Mouse (Mus musculus) limb, embryonic 14.5 days (tissue): Measurements from ENCODE around the gene Atf6. TPM values are rescaled to one million over a fixed set of nuclear protein-coding genes. Genes with fewer than 3 reads are reported as not detected.

Experiments used
- ATAC-seq: fragments of 200-750 bp; cut with Nextera tagmentation; 2 replicates; pipeline ENCODE4 v1.8.0; 2017; ENCODE audit warnings: low read depth, moderate number of reproducible peaks, moderate TSS enrichment; ENCODE audit not compliant: low FRiP score
- DNase-seq: peaks from one replicate; pipeline ENCODE4 v3.0.0-alpha.2; 2015; ENCODE audit warnings: low spot score
- H3K27ac ChIP-seq: fragments of 300-500 bp; sonication (generic); replicated peaks from 2 replicates; pipeline ENCODE4 v1.5.1; 2014; ENCODE audit warnings: low read depth, mild to moderate bottlenecking, low read length, moderate library complexity, mixed read lengths
- H3K27me3 ChIP-seq: fragments of 300-500 bp; sonication (generic); 2 replicates; pipeline ENCODE4 v1.6.1; 2014; ENCODE audit warnings: low read length, mixed read lengths; ENCODE audit not compliant: control insufficient read depth, insufficient read depth
- H3K36me3 ChIP-seq: fragments of 300-500 bp; sonication (generic); 2 replicates; pipeline ENCODE4 v1.6.1; 2014; ENCODE audit warnings: mild to moderate bottlenecking, low read length, moderate library complexity, mixed read lengths; ENCODE audit not compliant: control insufficient read depth, insufficient read depth
- H3K4me1 ChIP-seq: fragments of 300-500 bp; sonication (generic); 2 replicates; pipeline ENCODE4 v1.6.1; 2014; ENCODE audit warnings: antibody characterized with exemption, low read length, mixed read lengths; ENCODE audit not compliant: control insufficient read depth, insufficient read depth
- H3K4me2 ChIP-seq: fragments of 300-500 bp; sonication (generic); replicated peaks from 2 replicates; pipeline ENCODE4 v1.6.1; 2014; ENCODE audit warnings: low read depth, mild to moderate bottlenecking, low read length, moderate library complexity; ENCODE audit not compliant: severe bottlenecking
- H3K4me3 ChIP-seq: fragments of 300-500 bp; sonication (generic); replicated peaks from 2 replicates; pipeline ENCODE4 v1.5.1; 2014; ENCODE audit warnings: low read length
- H3K9ac ChIP-seq: fragments of 300-500 bp; sonication (generic); 2 replicates; pipeline ENCODE4 v1.6.1; 2014; ENCODE audit warnings: mild to moderate bottlenecking, low read depth, low read length, moderate library complexity; ENCODE audit not compliant: severe bottlenecking
- H3K9me3 ChIP-seq: fragments of 300-500 bp; sonication (generic); 2 replicates; pipeline ENCODE4 v1.6.1; 2016; ENCODE audit warnings: low read length; ENCODE audit not compliant: control insufficient read depth
- POLR2A ChIP-seq: fragments of 200-500 bp; IDR thresholded peaks from 2 replicates; pipeline ENCODE4 v1.8.0; 2012; ENCODE audit warnings: inconsistent platforms, mild to moderate bottlenecking, moderate library complexity, borderline replicate concordance; ENCODE audit not compliant: insufficient read depth, insufficient read length; ENCODE audit errors: extremely low read depth
- WGBS: fragments of 180-500 bp; shearing (Covaris S2); extraction: QIAGEN DNeasy Blood & Tissue Kit; methylation state at CpG from one replicate; pipeline ENCODE4 v1.1.7; 2014; 5-methylcytosine and 5-hydroxymethylcytosine counted together
- polyA plus RNA-seq, 2 experiments: library from polyadenylated mRNA; depleted of rRNA in 1 of 2; stranded (reverse) in 1 of 2; unstranded in 1 of 2; fragments of >200 nt; fragmentation: Nextera tagmentation in 1 of 2; extraction: Ambion mirVana in 1 of 2; gene quantifications; 2 replicates each; pipeline versions ENCODE4 v1.2.1 to v1.2.3; 2012 to 2014

The Atf6 gene
- polyA plus RNA-seq, 2 experiments, result 8.9 to 9.1 TPM

DNA sequence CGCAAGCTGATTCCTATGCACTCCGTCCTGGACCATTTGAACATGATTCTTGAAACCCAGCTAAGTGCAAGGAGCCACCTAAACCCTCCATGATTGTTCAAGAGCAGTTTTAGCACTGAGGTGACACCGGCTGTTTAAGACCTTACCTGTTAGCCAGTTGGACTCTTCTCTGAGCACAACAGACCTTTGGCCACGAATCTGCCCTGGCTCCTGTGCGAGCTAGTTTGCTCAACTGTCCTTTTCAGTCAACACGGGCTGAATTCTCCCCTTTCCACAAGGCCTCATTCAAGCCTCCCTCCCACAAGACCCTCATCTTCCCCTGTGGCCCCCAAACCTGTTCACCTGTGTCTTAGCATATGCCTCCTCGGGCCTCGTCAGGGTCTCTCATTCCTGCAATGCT lies 170.6 kb downstream of the Atf6 start:
- H3K4me3 ChIP-seq, result no peak overlapping the region
- DNase-seq, result no peak
- no peak overlapping the region for H3K4me2 ChIP-seq
- TF ChIP-seq POLR2A, result no peak
- WGBS, result 95% methylated on average over 8 of the region's 8 CpGs
- H3K36me3 ChIP-seq, result no peaks in the 10 kb centered on the region
- no peak for ATAC-seq
- H3K27me3 ChIP-seq, result no peaks in the 10 kb centered on the region
- H3K27ac ChIP-seq, result no peak overlapping the region
- no peak overlapping the region for H3K9ac ChIP-seq
- H3K9me3 ChIP-seq, result no peaks in the 10 kb centered on the region
- H3K4me1 ChIP-seq, result peaks cover 13% of the 10 kb centered on the region

DNA sequence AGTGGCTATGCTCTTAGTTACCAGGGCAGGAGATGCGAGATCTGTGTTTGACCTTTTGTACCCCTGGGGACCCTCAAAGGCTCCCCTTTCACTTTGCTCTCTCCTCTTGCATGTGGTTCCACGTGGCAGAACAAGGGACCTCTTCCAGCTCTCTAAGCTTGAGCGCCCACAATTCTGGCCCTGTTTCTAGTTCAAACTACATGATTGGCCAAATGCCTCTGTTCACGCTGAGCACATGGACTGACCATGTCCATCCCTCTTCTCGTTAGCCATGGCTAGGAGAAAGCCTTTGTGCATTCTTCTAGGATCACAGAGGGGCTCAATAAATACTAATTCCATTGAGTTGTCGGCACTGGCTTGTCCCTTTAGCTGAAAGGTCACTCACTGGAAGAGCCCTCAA lies 172.2 kb downstream of the Atf6 start:
- no peak overlapping the region for H3K4me3 ChIP-seq
- no peak overlapping the region for H3K4me2 ChIP-seq
- DNase-seq (no peak), ATAC-seq (no peak)
- H3K27ac ChIP-seq, result no peak overlapping the region
- no peak for TF ChIP-seq POLR2A
- H3K4me1 ChIP-seq, result peaks cover 6% of the 10 kb centered on the region; the same call in 1 of the 2 replicates
- H3K36me3 ChIP-seq, result no peaks in the 10 kb centered on the region
- no peaks in the 10 kb centered on the region for H3K27me3 ChIP-seq
- WGBS, result 67% methylated on average over 6 of the region's 6 CpGs
- no peaks in the 10 kb centered on the region for H3K9me3 ChIP-seq
- no peak overlapping the region for H3K9ac ChIP-seq

DNA sequence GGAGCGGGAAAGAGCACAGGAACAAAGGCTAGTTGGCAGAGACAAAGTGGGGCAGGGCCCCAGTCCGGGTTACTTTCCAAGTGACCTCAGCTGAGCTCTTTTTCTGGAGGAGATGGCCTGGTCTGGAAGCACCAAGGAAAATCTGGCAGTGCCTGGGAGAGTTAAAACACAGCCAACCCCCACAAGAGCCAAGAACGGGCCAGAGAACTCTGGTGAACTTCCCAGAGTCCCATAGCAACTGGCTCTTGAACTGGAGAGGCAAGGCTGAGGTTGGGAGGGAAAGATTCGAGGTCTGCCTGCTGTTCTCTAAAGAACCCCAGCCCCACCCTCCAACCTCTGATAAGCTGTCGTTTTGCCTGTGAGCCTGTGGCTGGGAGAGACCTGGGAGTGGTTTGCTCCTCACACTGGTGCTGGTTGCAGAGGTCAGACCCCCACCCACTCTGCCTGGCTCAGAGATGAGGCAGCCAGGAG lies 172.7 kb downstream of the Atf6 start:
- Histone ChIP-seq H3K4me3 (no peak overlapping the region), H3K4me1 (peaks cover 2% of the 10 kb centered on the region; the same call in 1 of the 2 replicates), H3K36me3 (no peaks in the 10 kb centered on the region), H3K4me2 (no peak overlapping the region), H3K27ac (no peak overlapping the region), H3K9me3 (no peaks in the 10 kb centered on the region), H3K27me3 (no peaks in the 10 kb centered on the region), H3K9ac (no peak overlapping the region)
- ATAC-seq (no peak), DNase-seq (no peak)
- no peak for TF ChIP-seq POLR2A
- 56% methylated on average over 5 of the region's 5 CpGs for WGBS

DNA sequence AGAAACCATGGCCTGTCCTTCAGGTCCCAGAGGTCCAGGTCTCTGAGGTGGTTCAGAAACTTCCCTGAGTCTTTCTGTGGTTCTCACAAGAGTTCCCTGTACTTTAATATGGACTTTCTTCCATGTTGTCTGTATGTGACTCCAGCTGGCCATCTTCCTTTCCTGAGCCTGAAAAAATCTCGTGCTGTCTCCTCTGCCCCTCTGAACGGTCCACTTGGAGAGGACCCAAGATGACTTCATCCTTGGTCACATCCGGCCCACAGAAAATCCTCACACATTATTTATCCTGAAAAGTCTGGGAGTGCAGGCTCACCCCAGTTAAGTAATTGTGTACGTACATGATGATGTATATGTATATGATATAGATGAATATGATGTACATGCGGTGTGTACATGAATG lies 176.3 kb downstream of the Atf6 start:
- Histone ChIP-seq H3K9me3 (no peaks in the 10 kb centered on the region), H3K9ac (no peak overlapping the region), H3K4me3 (no peak overlapping the region), H3K27me3 (no peaks in the 10 kb centered on the region), H3K4me1 (0 out of 2 replicates have a peak, but pooled peaks cover 2% of the 10 kb centered on the region), H3K36me3 (no peaks in the 10 kb centered on the region), H3K27ac (no peak overlapping the region), H3K4me2 (no peak overlapping the region)
- WGBS, result 79% methylated on average over 5 of the region's 5 CpGs
- TF ChIP-seq POLR2A, result no peak
- DNase-seq (no peak), ATAC-seq (no peak)

DNA sequence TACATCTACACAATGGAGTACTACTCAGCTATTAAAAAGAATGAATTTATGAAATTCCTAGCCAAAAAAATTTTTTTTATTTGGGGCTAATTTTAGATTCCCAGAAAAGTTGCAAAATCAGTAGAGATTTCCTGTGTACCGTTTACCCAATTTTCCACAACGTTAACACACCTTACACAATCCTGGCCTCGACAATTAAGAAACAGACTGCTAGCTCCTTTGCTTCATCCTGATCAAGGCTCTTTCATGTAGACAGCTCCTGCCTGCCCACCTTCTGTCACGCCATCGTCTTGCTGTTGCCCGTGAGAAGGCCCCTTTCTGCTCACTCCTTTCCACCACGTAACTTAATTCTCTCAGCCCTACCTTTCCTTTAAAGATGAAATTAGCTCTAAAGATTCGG lies 177.8 kb downstream of the Atf6 start:
- TF ChIP-seq POLR2A, result no peak
- DNase-seq, result no peak
- no peak overlapping the region for H3K27ac ChIP-seq
- H3K9me3 ChIP-seq, result no peaks in the 10 kb centered on the region
- H3K27me3 ChIP-seq, result no peaks in the 10 kb centered on the region
- no peaks in the 10 kb centered on the region for H3K36me3 ChIP-seq
- no peak for ATAC-seq
- WGBS, result 94% methylated on average over 8 of the region's 8 CpGs
- no peak overlapping the region for H3K4me2 ChIP-seq
- no peak overlapping the region for H3K4me3 ChIP-seq
- H3K9ac ChIP-seq, result no peak overlapping the region
- H3K4me1 ChIP-seq, result 0 out of 2 replicates have a peak, but pooled peaks cover under 1% of the 10 kb centered on the region

DNA sequence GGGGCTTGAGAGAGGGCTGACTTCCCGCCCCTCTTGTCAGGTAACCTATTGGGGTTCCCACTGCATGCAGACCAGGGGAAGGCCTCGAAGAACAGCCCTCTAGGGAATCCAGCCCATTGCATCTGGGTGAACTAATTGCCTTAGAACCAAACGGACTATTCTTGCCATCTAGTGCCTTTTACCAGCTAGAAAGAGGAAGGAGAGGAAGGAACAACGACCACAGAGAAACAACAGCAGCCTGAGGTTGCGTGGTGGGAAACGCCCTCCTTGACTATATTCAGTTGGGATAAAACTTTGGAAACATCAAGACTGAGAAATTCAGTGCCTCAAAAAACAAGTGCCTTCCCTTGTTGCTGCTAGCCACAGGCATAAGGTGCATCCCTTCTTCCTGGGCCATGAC lies 183.7 kb downstream of the Atf6 start:
- no peak overlapping the region for H3K4me3 ChIP-seq
- DNase-seq, result no peak
- 79% methylated on average over 6 of the region's 6 CpGs for WGBS
- H3K27ac ChIP-seq, result no peak overlapping the region
- no peak overlapping the region for H3K4me2 ChIP-seq
- H3K9me3 ChIP-seq, result no peaks in the 10 kb centered on the region
- H3K27me3 ChIP-seq, result no peaks in the 10 kb centered on the region
- peaks cover 10% of the 10 kb centered on the region; the same call in 1 of the 2 replicates for H3K36me3 ChIP-seq
- H3K9ac ChIP-seq, result no peak overlapping the region
- no peaks in the 10 kb centered on the region; the same call in 1 of the 2 replicates for H3K4me1 ChIP-seq
- no peak for ATAC-seq
- TF ChIP-seq POLR2A, result no peak
